Comparison of ENCODE assay signal across 8 mouse cellular contexts in genomic region chr5:150593756-150594648, GRCm38 (mm10). TPM values are rescaled to one million over a fixed set of nuclear protein-coding genes. Genes with fewer than 3 reads are reported as not detected.
DNase-seq lines count a peak whose midpoint lies in the region; ATAC-seq and TF ChIP-seq lines count a peak whose summit lies in the region.

No protein-coding gene starts in this region.

- H3K4me1 ChIP-seq in ES-Bruce4 (ENCODE audit: control insufficient read depth, insufficient read depth, low read length), result peaks cover 2% of the 10 kb centered on the region
- peaks cover 15% of the 10 kb centered on the region for H3K4me1 ChIP-seq in forebrain, embryonic 16.5 days (replicated peaks; ENCODE audit: control insufficient read depth, insufficient read depth, low read length)
- H3K4me1 ChIP-seq in lung, postnatal 0 days (ENCODE audit: insufficient read depth, low read depth, low read length), result 0 out of 2 replicates have a peak, but pooled peaks cover 3% of the 10 kb centered on the region

- no peak for TF ChIP-seq EP300 in ES-Bruce4 (IDR thresholded peaks at IDR 0.05; ENCODE audit: insufficient read depth, low read depth, low read length)
- no peak for TF ChIP-seq EP300 in lung, postnatal 0 days (IDR thresholded peaks at IDR 0.05)

- WGBS in forebrain, embryonic 16.5 days, result under 1% methylated on average over 100 of the region's 102 CpGs
- under 1% methylated on average over 58 of the region's 102 CpGs for WGBS in lung, postnatal 0 days

- TF ChIP-seq CTCF in ES-Bruce4 (IDR thresholded peaks at IDR 0.05; ENCODE audit: low read depth, low read length), result no peak
- no peak for TF ChIP-seq CTCF in lung, postnatal 0 days (IDR thresholded peaks at IDR 0.05)

- H3K9me3 ChIP-seq in ES-Bruce4 (replicated peaks; ENCODE audit: control insufficient read depth, insufficient read depth, low read length, poor library complexity, severe bottlenecking), result no peaks in the 10 kb centered on the region
- no peaks in the 10 kb centered on the region for H3K9me3 ChIP-seq in forebrain, embryonic 16.5 days (ENCODE audit: control insufficient read depth, low read length)
- H3K9me3 ChIP-seq in lung, postnatal 0 days (ENCODE audit: low read length), result no peaks in the 10 kb centered on the region

- H3K4me2 ChIP-seq in forebrain, embryonic 16.5 days (ENCODE audit: low read length), result peak overlapping the region; percentile 95
- peak overlapping the region; percentile 99 for H3K4me2 ChIP-seq in lung, postnatal 0 days (replicated peaks; ENCODE audit: low read depth, low read length)

- peak; percentile 40 for DNase-seq in heart, postnatal 4 days
- peak; percentile 62 for DNase-seq in layer of hippocampus, adult 9-11 months
- peak; percentile 55 for DNase-seq in lung, postnatal 0 days (ENCODE audit: low spot score)
- peak; percentile 27 for DNase-seq in ovary, postnatal 14 days (ENCODE audit: low spot score)
- peak; percentile 73 for DNase-seq in thymus, postnatal 14 days

- no peaks in the 10 kb centered on the region for H3K36me3 ChIP-seq in ES-Bruce4 (ENCODE audit: control insufficient read depth, insufficient read depth, low read length, poor library complexity, severe bottlenecking)
- H3K36me3 ChIP-seq in forebrain, embryonic 16.5 days (ENCODE audit: control insufficient read depth, insufficient read depth), result no peaks in the 10 kb centered on the region
- no peaks in the 10 kb centered on the region for H3K36me3 ChIP-seq in lung, postnatal 0 days (ENCODE audit: insufficient read depth, low read length)

- no peaks in the 10 kb centered on the region for H3K27me3 ChIP-seq in ES-Bruce4 (ENCODE audit: control insufficient read depth, insufficient read depth, low read length, poor library complexity, severe bottlenecking)
- H3K27me3 ChIP-seq in forebrain, embryonic 16.5 days (replicated peaks; ENCODE audit: control insufficient read depth, insufficient read depth, low read length), result peaks cover 10% of the 10 kb centered on the region; the same call in 1 of the 2 replicates
- no peaks in the 10 kb centered on the region for H3K27me3 ChIP-seq in lung, postnatal 0 days (replicated peaks; ENCODE audit: insufficient read depth, low read length)

- H3K27ac ChIP-seq in ES-Bruce4 (ENCODE audit: insufficient read depth, low read length), result no peak overlapping the region
- no peak overlapping the region for H3K27ac ChIP-seq in forebrain, embryonic 16.5 days (ENCODE audit: low read length)
- peak overlapping the region; percentile 74 for H3K27ac ChIP-seq in lung, postnatal 0 days (ENCODE audit: low read length)

- peak overlapping the region; percentile 70 for H3K4me3 ChIP-seq in ES-Bruce4 (ENCODE audit: low read depth, low read length)
- peak overlapping the region; percentile 83 for H3K4me3 ChIP-seq in forebrain, embryonic 16.5 days (replicated peaks; ENCODE audit: low read length)
- peak overlapping the region; percentile 91 for H3K4me3 ChIP-seq in lung, postnatal 0 days (ENCODE audit: low read depth, low read length)

- peak overlapping the region; percentile 89 for H3K9ac ChIP-seq in ES-Bruce4 (ENCODE audit: low read depth, poor library complexity, severe bottlenecking)
- peak overlapping the region; percentile 73 for H3K9ac ChIP-seq in forebrain, embryonic 16.5 days (replicated peaks; ENCODE audit: low read depth, low read length)
- H3K9ac ChIP-seq in lung, postnatal 0 days (replicated peaks; ENCODE audit: low read depth), result peak overlapping the region; percentile 77

- no peak for TF ChIP-seq POLR2A in ES-Bruce4 (IDR thresholded peaks at IDR 0.05; ENCODE audit: insufficient read depth, low read length)

- ATAC-seq in cerebellum, adult (ENCODE audit: insufficient number of reproducible peaks, low FRiP score, low TSS enrichment), result peak; percentile 26
- ATAC-seq in forebrain, embryonic 16.5 days, result peak; percentile 78
- ATAC-seq in lung, postnatal 0 days, result peak; percentile 80

RNA-seq across cellular contexts. Expression of gene N4bp2l1, which starts 3.0 kb away (rescaled TPM):
- 8.2 and 11.6 TPM in 2 replicates for polyA plus RNA-seq in ES-Bruce4 (2011; ENCODE audit: insufficient read depth, insufficient read length, low read depth, missing spikeins)
- polyA plus RNA-seq in forebrain, embryonic 16.5 days (2015; fragmentation: Nextera tagmentation; extraction: Ambion mirVana), result 12.3 and 12.9 TPM in 2 replicates
- total RNA-seq in heart, postnatal 4 days (2021), result 1 to 10 TPM; 2.5 to 2.6 TPM
- 14.0 and 15.2 TPM in 2 replicates for polyA plus RNA-seq in lung, postnatal 0 days (2015; fragmentation: Nextera tagmentation; extraction: Ambion mirVana)

Comparison
In these comparisons a context has a peak if more than half of its experiments do, and no peak if none do; other contexts are left out.
1. ATAC-seq: peak in every context shown above with its lines; median percentile 80 in lung, postnatal 0 days; 78 in forebrain, embryonic 16.5 days; 26 in cerebellum, adult.